Mouse (Mus musculus) small intestine, adult 2 months (tissue): ENCODE data around the gene Rabgap1. TPM values are rescaled to one million over a fixed set of nuclear protein-coding genes. Genes with fewer than 3 reads are reported as not detected.

Experiments used
- H3K27ac ChIP-seq: fragments of 200-500 bp; 2 replicates; pipeline ENCODE4 v1.5.1; 2012; ENCODE audit warnings: low read depth, low read length, control low read depth, inconsistent platforms; ENCODE audit not compliant: insufficient read depth
- H3K27me3 ChIP-seq: fragments of 200-500 bp; 2 replicates; pipeline ENCODE4 v1.6.1; 2012; ENCODE audit warnings: mild to moderate bottlenecking, moderate library complexity, low read length, inconsistent platforms; ENCODE audit not compliant: control insufficient read depth, insufficient read depth
- H3K36me3 ChIP-seq: fragments of 200-500 bp; 2 replicates; pipeline ENCODE4 v1.6.1; 2012; ENCODE audit warnings: mild to moderate bottlenecking, low read length, control low read depth, inconsistent platforms; ENCODE audit not compliant: control insufficient read depth, insufficient read depth
- H3K4me1 ChIP-seq: fragments of 200-500 bp; 2 replicates; pipeline ENCODE4 v1.6.1; 2012; ENCODE audit warnings: low read length, inconsistent platforms, mixed read lengths; ENCODE audit not compliant: control insufficient read depth, insufficient read depth, insufficient read length
- H3K4me3 ChIP-seq: fragments of 200-500 bp; 2 replicates; pipeline ENCODE4 v1.5.1; 2012; ENCODE audit warnings: low read depth, mild to moderate bottlenecking, control low read depth, inconsistent platforms, low read length, moderate library complexity
- CTCF ChIP-seq: fragments of 200-500 bp; IDR thresholded peaks from 2 replicates; pipeline ENCODE4 v1.5.1; 2012; ENCODE audit warnings: low read depth, mild to moderate bottlenecking, control low read depth, inconsistent platforms, low read length, moderate library complexity, mixed read lengths; ENCODE audit not compliant: insufficient replicate concordance, insufficient read length; ENCODE audit errors: extremely low read depth
- POLR2A ChIP-seq: fragments of 200-500 bp; IDR thresholded peaks from 2 replicates; pipeline ENCODE4 v1.6.1; 2012; ENCODE audit warnings: low read depth, mild to moderate bottlenecking, control low read depth, inconsistent platforms, low read length, moderate library complexity
- WGBS: fragments of 180-500 bp; shearing (Covaris S2); methylation state at CpG from one replicate; pipeline ENCODE4 v1.1.7; 2018; 5-methylcytosine and 5-hydroxymethylcytosine counted together
- polyA plus RNA-seq: library from polyadenylated mRNA; depleted of rRNA; stranded (reverse); fragments of >200 nt; gene quantifications from 2 replicates; pipeline ENCODE4 v1.2.3, GENCODE M21; 2012

Rabgap1 gene
- polyA plus RNA-seq, 1 experiment = 2.4 TPM

GRCm38 (mm10) chr2:37531639-37532038, 88.6 kb downstream of the Rabgap1 start:
- Histone ChIP-seq H3K27me3 (no peaks in the 10 kb centered on the region), H3K4me3 (no peak overlapping the region), H3K27ac (no peak overlapping the region), H3K36me3 (peaks cover 10% of the 10 kb centered on the region), H3K4me1 (no peaks in the 10 kb centered on the region)
- 84% methylated on average over 3 of the region's 3 CpGs for WGBS
- TF ChIP-seq CTCF (no peak), POLR2A (no peak)

- 44% methylated on average over 1 of the region's 1 CpGs for WGBS
- Histone ChIP-seq H3K27ac (no peak overlapping the region), H3K36me3 (peaks cover 31% of the 10 kb centered on the region), H3K27me3 (no peaks in the 10 kb centered on the region), H3K4me3 (no peak overlapping the region), H3K4me1 (no peaks in the 10 kb centered on the region; the same call in 1 of the 2 replicates)
- TF ChIP-seq POLR2A (no peak), CTCF (no peak)
Observed at GRCm38 (mm10) chr2:37549346-37550012, 106.4 kb downstream of the Rabgap1 start.

- H3K36me3 ChIP-seq = peaks cover 61% of the 10 kb centered on the region
- H3K27ac ChIP-seq = no peak overlapping the region
- no peak for TF ChIP-seq POLR2A
- TF ChIP-seq CTCF = no peak
- H3K4me1 ChIP-seq = no peaks in the 10 kb centered on the region
- no peak overlapping the region for H3K4me3 ChIP-seq
- WGBS = 90% methylated on average over 2 of the region's 2 CpGs
- no peaks in the 10 kb centered on the region for H3K27me3 ChIP-seq
Observed at GRCm38 (mm10) chr2:37556366-37556765, 113.3 kb downstream of the Rabgap1 start.

- 20% methylated on average over 2 of the region's 2 CpGs for WGBS
- TF ChIP-seq POLR2A (no peak), CTCF (no peak)
- Histone ChIP-seq H3K36me3 (peaks cover 39% of the 10 kb centered on the region), H3K4me1 (peaks cover 6% of the 10 kb centered on the region; the same call in 1 of the 2 replicates), H3K4me3 (no peak overlapping the region), H3K27me3 (no peaks in the 10 kb centered on the region), H3K27ac (no peak overlapping the region)
Observed at GRCm38 (mm10) chr2:37565579-37565978, 122.5 kb downstream of the Rabgap1 start.

- TF ChIP-seq POLR2A = no peak
- Histone ChIP-seq H3K4me3 (no peak overlapping the region), H3K27me3 (no peaks in the 10 kb centered on the region), H3K4me1 (peaks cover 7% of the 10 kb centered on the region; the same call in 1 of the 2 replicates), H3K27ac (no peak overlapping the region), H3K36me3 (peaks cover 39% of the 10 kb centered on the region)
- 67% methylated on average over 1 of the region's 1 CpGs for WGBS
Observed at GRCm38 (mm10) chr2:37566035-37566434, 123.0 kb downstream of the Rabgap1 start.

- peaks cover 17% of the 10 kb centered on the region for H3K36me3 ChIP-seq
- TF ChIP-seq CTCF (no peak), POLR2A (no peak)
- 19% methylated on average over 5 of the region's 5 CpGs for WGBS
- H3K4me3 ChIP-seq = no peak overlapping the region
- H3K27ac ChIP-seq = no peak overlapping the region
- H3K27me3 ChIP-seq = no peaks in the 10 kb centered on the region
- peaks cover 7% of the 10 kb centered on the region; the same call in 1 of the 2 replicates for H3K4me1 ChIP-seq
Observed at GRCm38 (mm10) chr2:37569888-37570287, 126.8 kb downstream of the Rabgap1 start.

- no peaks in the 10 kb centered on the region for H3K27me3 ChIP-seq
- WGBS = 21% methylated on average over 2 of the region's 2 CpGs
- H3K4me3 ChIP-seq = no peak overlapping the region
- no peak for TF ChIP-seq POLR2A
- TF ChIP-seq CTCF = no peak
- peaks cover 10% of the 10 kb centered on the region for H3K36me3 ChIP-seq
- H3K4me1 ChIP-seq = peaks cover 7% of the 10 kb centered on the region; the same call in 1 of the 2 replicates
- H3K27ac ChIP-seq = no peak overlapping the region
Observed at GRCm38 (mm10) chr2:37570703-37571102, 127.6 kb downstream of the Rabgap1 start.
